Mouse (Mus musculus): ENCODE measurements at regions not wholly inside any gene's neighbourhood (a gene's known extent, or its start where the extent isn't known, plus 50 kb on each side); places are given as distances from the start of the nearest gene placed in this dataset.

GRCm38 (mm10) chr13:48338561-48338960 is 77.5 kb downstream of the Id4 start:
- no peak for DNase-seq (ENCODE audit: extremely low read depth)
- Histone ChIP-seq H3K36me3 (replicated peaks in 1 of 2; ENCODE audit: control insufficient read depth in 1 of 2, insufficient read depth in 1 of 2, low read length in 1 of 2) (no peaks in the 10 kb centered on the region), H3K9ac (ENCODE audit: insufficient read depth, low read depth) (no peak overlapping the region), H3K4me1 (ENCODE audit: control insufficient read depth in 1 of 2, insufficient read depth in 2 of 2) (no peaks in the 10 kb centered on the region), H3K4me2 (ENCODE audit: insufficient read depth, low read depth, poor library complexity, severe bottlenecking) (no peak overlapping the region), H3K79me2 (replicated peaks; ENCODE audit: control insufficient read depth, extremely low read depth, insufficient read depth, poor library complexity, severe bottlenecking) (no peaks in the 10 kb centered on the region), H3K9me3 (replicated peaks; ENCODE audit: low read length) (peaks cover 53% of the 10 kb centered on the region), H3K4me3 (replicated peaks in 1 of 3; ENCODE audit: low read depth in 2 of 3, low read length in 2 of 3, poor library complexity in 1 of 3) (no peak overlapping the region), H3K27me3 (replicated peaks) (no peaks in the 10 kb centered on the region), H3K27ac (ENCODE audit: insufficient read depth, low read depth) (no peak overlapping the region)
- TF ChIP-seq MAX (IDR thresholded peaks at IDR 0.05; ENCODE audit: low read length), result no peak
- dilution Hi-C loops (cut with MboI; ENCODE audit: extremely low pct_ligation_motif_present, extremely low pct_unique_long_range_greater_than_20kb, low sequenced_read_pairs), result no loop called here
- in situ Hi-C loops (cut with MboI; ENCODE audit: low pct_ligation_motif_present, low pct_unique_long_range_greater_than_20kb, low sequenced_read_pairs), result no loop called here

DNA sequence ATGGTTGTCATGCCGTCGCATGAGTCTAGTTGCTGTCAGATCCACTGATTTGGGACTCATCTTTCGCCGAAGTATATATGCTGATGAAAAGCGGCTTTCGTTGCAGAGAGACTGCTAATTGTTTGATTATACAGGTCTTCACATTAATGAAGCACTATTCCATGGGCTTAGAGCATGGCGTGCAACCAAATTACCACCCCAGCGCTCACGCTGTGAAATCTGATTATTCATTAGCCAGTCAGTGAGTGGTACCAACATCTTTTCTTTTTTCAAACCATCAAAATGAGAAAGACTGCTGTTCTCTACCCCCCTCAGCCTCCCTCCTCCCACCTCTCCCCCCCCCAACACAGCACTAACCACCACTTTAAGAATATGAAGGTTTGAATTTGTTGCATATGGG is 89.1 kb downstream of the Id4 start:
- no peak overlapping the region for H3K9ac ChIP-seq (ENCODE audit: insufficient read depth, low read depth)
- no peak overlapping the region for H3K4me2 ChIP-seq (ENCODE audit: insufficient read depth, low read depth, poor library complexity, severe bottlenecking)
- H3K9me3 ChIP-seq (replicated peaks; ENCODE audit: low read length), result peaks cover 32% of the 10 kb centered on the region
- H3K4me3 ChIP-seq (replicated peaks in 1 of 3; ENCODE audit: low read depth in 2 of 3, low read length in 2 of 3, poor library complexity in 1 of 3), result no peak overlapping the region
- in situ Hi-C loops (cut with MboI; ENCODE audit: low pct_ligation_motif_present, low pct_unique_long_range_greater_than_20kb, low sequenced_read_pairs) (no loop called here), dilution Hi-C loops (cut with MboI; ENCODE audit: extremely low pct_ligation_motif_present, extremely low pct_unique_long_range_greater_than_20kb, low sequenced_read_pairs) (no loop called here)
- H3K27ac ChIP-seq (ENCODE audit: insufficient read depth, low read depth), result no peak overlapping the region
- no peak for TF ChIP-seq MAFK (IDR thresholded peaks at IDR 0.05; ENCODE audit: insufficient replicate concordance, low read length)
- no peak for TF ChIP-seq MAZ (IDR thresholded peaks at IDR 0.05; ENCODE audit: low read depth, low read length)
- TF ChIP-seq EP300 (IDR thresholded peaks at IDR 0.05; ENCODE audit: low read length), result no peak
- TF ChIP-seq HCFC1 (IDR thresholded peaks at IDR 0.05; ENCODE audit: low read depth, low read length), result no peak
- TF ChIP-seq GABPA (IDR thresholded peaks at IDR 0.05; ENCODE audit: insufficient replicate concordance, low read depth, low read length), result no peak
- no peak for TF ChIP-seq USF1 (IDR thresholded peaks at IDR 0.05; ENCODE audit: low read depth, low read length)
- TF ChIP-seq TCF12 (IDR thresholded peaks at IDR 0.05; ENCODE audit: low read depth, low read length), result no peak
- TF ChIP-seq ZC3H11A (IDR thresholded peaks at IDR 0.05; ENCODE audit: low read depth, low read length), result no peak
- no peak for TF ChIP-seq BHLHE40 (IDR thresholded peaks at IDR 0.05; ENCODE audit: low read depth, low read length)
- TF ChIP-seq POLR2AphosphoS2 (IDR thresholded peaks at IDR 0.05; ENCODE audit: low read depth, low read length), result no peak
- TF ChIP-seq MEF2A (IDR thresholded peaks at IDR 0.05; ENCODE audit: borderline replicate concordance, low read depth, low read length), result no peak
- no peak for TF ChIP-seq JUND (conservative IDR thresholded peaks at IDR 0.05; ENCODE audit: low read depth, low read length)
- TF ChIP-seq CHD1 (IDR thresholded peaks at IDR 0.05; ENCODE audit: low read depth, low read length), result no peak
- TF ChIP-seq ELF1 (IDR thresholded peaks at IDR 0.05; ENCODE audit: low read depth, low read length), result no peak
- no peak for TF ChIP-seq ZMIZ1 (IDR thresholded peaks at IDR 0.05; ENCODE audit: low read depth, low read length)
- H3K79me2 ChIP-seq (replicated peaks; ENCODE audit: control insufficient read depth, extremely low read depth, insufficient read depth, poor library complexity, severe bottlenecking), result no peaks in the 10 kb centered on the region
- no peaks in the 10 kb centered on the region for H3K4me1 ChIP-seq (ENCODE audit: control insufficient read depth in 1 of 2, insufficient read depth in 2 of 2)
- H3K36me3 ChIP-seq (replicated peaks in 1 of 2; ENCODE audit: control insufficient read depth in 1 of 2, insufficient read depth in 1 of 2, low read length in 1 of 2), result no peaks in the 10 kb centered on the region
- no peak for DNase-seq (ENCODE audit: extremely low read depth)
- no peaks in the 10 kb centered on the region for H3K27me3 ChIP-seq (replicated peaks)
